Mouse (Mus musculus) MEL (cell line): Measurements from ENCODE around the gene Grn. TPM values are rescaled to one million over a fixed set of nuclear protein-coding genes. Genes with fewer than 3 reads are reported as not detected.

Experiments
- DNase-seq: peaks from one replicate; pipeline ENCODE4 v3.0.0; 2011; ENCODE audit warnings: low read depth, low spot score
- H3K27ac ChIP-seq: 2 replicates; pipeline ENCODE4 v1.5.1; 2012; ENCODE audit warnings: low read depth, mild to moderate bottlenecking, control low read depth, low read length, moderate library complexity; ENCODE audit not compliant: control insufficient read depth
- H3K27me3 ChIP-seq, 2 experiments: fragments of 150-350 bp in 1 of 2; sonication (generic) in 1 of 2; 2 replicates each; pipeline ENCODE4 v1.6.1; 2012; ENCODE audit warnings: low read length in 2 of 2, mild to moderate bottlenecking in 2 of 2, improper control_type of control experiment in 1 of 2, moderate library complexity in 1 of 2; ENCODE audit not compliant: insufficient read depth in 2 of 2, control insufficient read depth in 1 of 2
- H3K36me3 ChIP-seq, 2 experiments: 2 replicates each; pipeline ENCODE4 v1.6.1; 2012 to 2014; ENCODE audit warnings: low read length in 2 of 2, improper control_type of control experiment in 1 of 2, inconsistent platforms in 1 of 2, mild to moderate bottlenecking in 1 of 2; ENCODE audit not compliant: insufficient read depth in 2 of 2, control insufficient read depth in 1 of 2
- H3K4me1 ChIP-seq, 2 experiments: fragments of 150-350 bp in 1 of 2; sonication (generic) in 1 of 2; 2 replicates each; pipeline ENCODE4 v1.6.1; 2012; ENCODE audit warnings: low read length in 2 of 2, improper control_type of control experiment in 1 of 2, mild to moderate bottlenecking in 1 of 2; ENCODE audit not compliant: insufficient read depth in 2 of 2, control insufficient read depth in 1 of 2
- H3K4me3 ChIP-seq, 2 experiments: fragments of 150-350 bp in 1 of 2; sonication (generic) in 1 of 2; 2 replicates each; pipeline ENCODE4 v1.5.1; 2012; ENCODE audit warnings: low read depth in 2 of 2, low read length in 2 of 2, mild to moderate bottlenecking in 2 of 2, moderate library complexity in 2 of 2, control low read depth in 1 of 2, improper control_type of control experiment in 1 of 2; ENCODE audit not compliant: control insufficient read depth in 1 of 2, insufficient read depth in 1 of 2
- H3K79me2 ChIP-seq: 2 replicates; pipeline ENCODE4 v1.6.1; 2012; ENCODE audit warnings: mild to moderate bottlenecking, low read length, moderate library complexity; ENCODE audit not compliant: control insufficient read depth, poor library complexity, insufficient read depth
- H3K9ac ChIP-seq: 2 replicates; pipeline ENCODE4 v1.6.1; 2012; ENCODE audit warnings: low read depth, mild to moderate bottlenecking, control low read depth, low read length, moderate library complexity; ENCODE audit not compliant: control insufficient read depth, poor library complexity, severe bottlenecking
- H3K9me3 ChIP-seq: fragments of 150-350 bp; sonication (generic); replicated peaks from 2 replicates; pipeline ENCODE4 v1.6.1; 2012; ENCODE audit warnings: mild to moderate bottlenecking, low read length, improper control_type of control experiment, moderate library complexity; ENCODE audit not compliant: insufficient read depth
- BHLHE40 ChIP-seq: IDR thresholded peaks from 2 replicates; pipeline ENCODE4 v1.6.1; 2012; ENCODE audit warnings: low read depth, mild to moderate bottlenecking, inconsistent platforms, low read length, improper control_type of control experiment, borderline replicate concordance
- CHD1 ChIP-seq: IDR thresholded peaks from 2 replicates; pipeline ENCODE4 v1.6.1; 2012; ENCODE audit warnings: low read depth, mild to moderate bottlenecking, inconsistent platforms, low read length, improper control_type of control experiment
- CHD2 ChIP-seq: IDR thresholded peaks from 2 replicates; pipeline ENCODE4 v1.6.1; 2011; ENCODE audit warnings: low read length, improper control_type of control experiment
- E2F4 ChIP-seq: IDR thresholded peaks from 2 replicates; pipeline ENCODE4 v1.6.1; 2011; ENCODE audit warnings: low read depth, low read length, improper control_type of control experiment, borderline replicate concordance
- ETS1 ChIP-seq: IDR thresholded peaks from 2 replicates; pipeline ENCODE4 v1.6.1; 2012; ENCODE audit warnings: low read depth, mild to moderate bottlenecking, inconsistent platforms, low read length, improper control_type of control experiment, moderate library complexity
- GABPA ChIP-seq: IDR thresholded peaks from 2 replicates; pipeline ENCODE4 v1.6.1; 2012; ENCODE audit warnings: low read depth, mild to moderate bottlenecking, inconsistent platforms, low read length, improper control_type of control experiment, moderate library complexity
- GATA1 ChIP-seq: IDR thresholded peaks from 2 replicates; pipeline ENCODE4 v1.6.1; 2011; ENCODE audit warnings: low read depth, low read length, improper control_type of control experiment
- HCFC1 ChIP-seq: IDR thresholded peaks from 2 replicates; pipeline ENCODE4 v1.6.1; 2012; ENCODE audit warnings: low read depth, mild to moderate bottlenecking, inconsistent platforms, low read length, improper control_type of control experiment, moderate library complexity
- JUND ChIP-seq: IDR thresholded peaks from 2 replicates; pipeline ENCODE4 v1.6.1; 2011; ENCODE audit warnings: low read depth, mild to moderate bottlenecking, improper control_type of control experiment, low read length
- KAT2A ChIP-seq: conservative IDR thresholded peaks from 2 replicates; pipeline ENCODE4 v1.6.1; 2012; ENCODE audit warnings: low read depth, low read length, improper control_type of control experiment, inconsistent platforms
- MAFK ChIP-seq: IDR thresholded peaks from 2 replicates; pipeline ENCODE4 v1.6.1; 2011; ENCODE audit warnings: low read depth, mild to moderate bottlenecking, low read length, improper control_type of control experiment, borderline replicate concordance
- MAX ChIP-seq: IDR thresholded peaks from 2 replicates; pipeline ENCODE4 v1.6.1; 2011; ENCODE audit warnings: low read length, improper control_type of control experiment
- MAZ ChIP-seq: IDR thresholded peaks from 2 replicates; pipeline ENCODE4 v1.6.1; 2012; ENCODE audit warnings: low read depth, mild to moderate bottlenecking, inconsistent platforms, low read length, improper control_type of control experiment
- MEF2A ChIP-seq: IDR thresholded peaks from 2 replicates; pipeline ENCODE4 v1.6.1; 2014; ENCODE audit warnings: low read depth, mild to moderate bottlenecking, inconsistent platforms, low read length, improper control_type of control experiment; ENCODE audit not compliant: poor library complexity, insufficient replicate concordance, severe bottlenecking; ENCODE audit errors: extremely low read depth
- MXI1 ChIP-seq: IDR thresholded peaks from 2 replicates; pipeline ENCODE4 v1.6.1; 2011; ENCODE audit warnings: mild to moderate bottlenecking, low read depth, low read length, improper control_type of control experiment
- MYB ChIP-seq: IDR thresholded peaks from 2 replicates; pipeline ENCODE4 v1.6.1; 2011; ENCODE audit warnings: mild to moderate bottlenecking, low read depth, low read length, improper control_type of control experiment
- NRF1 ChIP-seq: IDR thresholded peaks from 2 replicates; pipeline ENCODE4 v1.6.1; 2014; ENCODE audit warnings: low read depth, mild to moderate bottlenecking, inconsistent platforms, low read length, improper control_type of control experiment, moderate library complexity; ENCODE audit not compliant: poor library complexity, insufficient read depth, severe bottlenecking
- POLR2A ChIP-seq, 2 experiments: IDR thresholded peaks; 2 replicates each; pipeline ENCODE4 v1.6.1; 2011 to 2012; ENCODE audit warnings: low read length in 2 of 2, mild to moderate bottlenecking in 2 of 2, control low read depth in 1 of 2, improper control_type of control experiment in 1 of 2, low read depth in 1 of 2, moderate library complexity in 1 of 2; ENCODE audit not compliant: control insufficient read depth in 1 of 2, insufficient read depth in 1 of 2, poor library complexity in 1 of 2
- POLR2AphosphoS2 ChIP-seq: IDR thresholded peaks from 2 replicates; pipeline ENCODE4 v1.6.1; 2011; ENCODE audit warnings: low read length, improper control_type of control experiment
- SMC3 ChIP-seq: IDR thresholded peaks from 2 replicates; pipeline ENCODE4 v1.6.1; 2011; ENCODE audit warnings: low read depth, low read length, improper control_type of control experiment
- TAL1 ChIP-seq: IDR thresholded peaks from 2 replicates; pipeline ENCODE4 v1.6.1; 2012; ENCODE audit warnings: mild to moderate bottlenecking, inconsistent platforms, low read length, moderate library complexity, mixed read lengths
- TBP ChIP-seq: IDR thresholded peaks from 2 replicates; pipeline ENCODE4 v1.8.0; 2011; ENCODE audit warnings: low read depth, low read length, improper control_type of control experiment
- UBTF ChIP-seq: IDR thresholded peaks from 2 replicates; pipeline ENCODE4 v1.6.1; 2012; ENCODE audit warnings: low read depth, mild to moderate bottlenecking, inconsistent platforms, low read length, improper control_type of control experiment, moderate library complexity, borderline replicate concordance; ENCODE audit not compliant: insufficient read depth
- ZC3H11A ChIP-seq: IDR thresholded peaks from 2 replicates; pipeline ENCODE4 v1.6.1; 2012; ENCODE audit warnings: low read depth, mild to moderate bottlenecking, inconsistent platforms, low read length, improper control_type of control experiment
- ZKSCAN1 ChIP-seq: IDR thresholded peaks from 2 replicates; pipeline ENCODE4 v1.6.1; 2012; ENCODE audit warnings: low read depth, mild to moderate bottlenecking, inconsistent platforms, low read length, improper control_type of control experiment, moderate library complexity
- ZMIZ1 ChIP-seq: IDR thresholded peaks from 2 replicates; pipeline ENCODE4 v1.6.1; 2012; ENCODE audit warnings: low read depth, mild to moderate bottlenecking, inconsistent platforms, low read length, improper control_type of control experiment, moderate library complexity
- polyA plus RNA-seq, 2 experiments: library from polyadenylated mRNA; stranded (reverse) in 1 of 2; unstranded in 1 of 2; fragments of >175 nt in 1 of 2; fragments of >200 nt in 1 of 2; gene quantifications; 2 replicates each; pipeline versions ENCODE4 v1.2.1 to v1.2.4; 2012; ENCODE audit warnings: low replicate concordance in 2 of 2, low read depth in 1 of 2; ENCODE audit not compliant: insufficient read length in 2 of 2, insufficient read depth in 1 of 2, missing spikeins in 1 of 2
- total RNA-seq: library from RNA; depleted of rRNA; stranded (reverse); fragments of 300-350 nt; gene quantifications from 2 replicates; pipeline ENCODE4 v1.2.3, GENCODE M21; 2012

The Grn gene
- total and polyA plus RNA-seq, 3 experiments, result 14.7 to 42.1 TPM; not detected in 1

DNA sequence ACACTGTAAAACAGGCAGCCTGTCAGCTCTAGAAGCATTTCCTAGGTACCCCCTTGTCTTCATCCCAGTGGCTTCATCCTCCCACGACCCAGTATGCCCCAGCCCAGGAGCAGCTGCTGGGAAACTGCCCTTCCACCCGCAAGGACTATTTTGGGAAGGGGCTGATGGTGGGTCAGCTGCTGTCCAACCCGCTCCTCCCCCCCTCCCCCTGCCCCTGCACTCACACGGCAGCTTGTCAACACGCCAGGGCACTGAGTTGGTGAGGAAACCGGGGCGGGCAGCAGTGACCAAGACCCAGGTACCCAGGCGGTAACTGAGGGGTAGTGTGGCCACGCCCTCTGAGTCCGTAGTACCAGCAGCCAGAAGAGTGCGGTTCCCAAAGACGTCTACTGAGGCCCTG lies 13.6 kb downstream of the Grn start:
- Histone ChIP-seq H3K27ac (no peak overlapping the region), H3K9me3 (no peaks in the 10 kb centered on the region), H3K4me3 (no peak overlapping the region), H3K36me3 (peaks cover 0 to 5% of the 10 kb centered on the region in 2 experiments; a peak in 2 of 4 replicates), H3K9ac (no peak overlapping the region), H3K27me3 (peaks cover 0 to 1% of the 10 kb centered on the region in 2 experiments; a peak in 1 of 4 replicates), H3K79me2 (peaks cover 5% of the 10 kb centered on the region; the same call in 1 of the 2 replicates), H3K4me1 (peaks cover 4 to 21% of the 10 kb centered on the region in 2 experiments)
- no peak for DNase-seq
- TF ChIP-seq JUND (no peak), POLR2AphosphoS2 (no peak), NRF1 (no peak), MAX (no peak), SMC3 (no peak), UBTF (no peak), GABPA (no peak), POLR2A (IDR thresholded peaks at IDR 0.05; ENCODE audit: control insufficient read depth in 1 of 2, insufficient read depth in 1 of 2, low read depth in 1 of 2, low read length in 2 of 2, poor library complexity in 1 of 2) (no peak), MYB (no peak), MAZ (no peak), KAT2A (no peak), ZKSCAN1 (no peak), GATA1 (no peak), TBP (no peak), TAL1 (no peak), MXI1 (no peak), HCFC1 (no peak)

DNA sequence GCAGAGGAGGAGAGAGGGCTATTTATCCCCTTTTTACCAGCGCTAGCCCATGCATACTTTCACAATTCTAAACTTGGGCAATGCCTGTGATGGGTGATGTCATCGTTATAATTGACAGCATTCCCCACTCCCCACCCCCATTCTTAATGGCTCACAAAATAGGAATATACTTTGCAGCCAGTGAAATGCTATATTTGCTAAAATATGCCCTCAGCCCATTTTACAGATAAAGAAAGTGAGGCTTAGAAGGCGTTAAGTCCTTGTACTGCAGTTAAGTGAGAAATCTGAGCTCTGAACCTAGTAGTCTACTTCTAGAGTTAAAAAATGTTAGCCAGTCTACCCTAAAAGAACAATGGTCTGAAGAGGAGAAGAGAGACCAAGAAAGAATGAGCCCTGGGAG lies 14.2 kb downstream of the Grn start:
- TF ChIP-seq HCFC1, result no peak
- no peak for TF ChIP-seq ZC3H11A
- no peak for TF ChIP-seq CHD1
- no peak for TF ChIP-seq GABPA
- no peak for TF ChIP-seq GATA1
- TF ChIP-seq CHD2, result no peak
- no peak for TF ChIP-seq BHLHE40
- TF ChIP-seq JUND, result no peak
- no peak for TF ChIP-seq ZMIZ1
- no peak for TF ChIP-seq MXI1
- no peak for TF ChIP-seq ETS1
- TF ChIP-seq E2F4, result no peak
- TF ChIP-seq ZKSCAN1, result no peak
- no peak for TF ChIP-seq MAZ
- no peak for TF ChIP-seq MEF2A
- TF ChIP-seq SMC3, result no peak
- TF ChIP-seq MAFK, result no peak
- Histone ChIP-seq H3K79me2 (peaks cover 5% of the 10 kb centered on the region; the same call in 1 of the 2 replicates), H3K27me3 (peaks cover 1 to 6% of the 10 kb centered on the region in 2 experiments; a peak in 3 of 4 replicates), H3K9ac (no peak overlapping the region), H3K36me3 (peaks cover 0 to 5% of the 10 kb centered on the region in 2 experiments; a peak in 2 of 4 replicates), H3K27ac (no peak overlapping the region), H3K9me3 (no peaks in the 10 kb centered on the region), H3K4me1 (peaks cover 4 to 21% of the 10 kb centered on the region in 2 experiments), H3K4me3 (no peak overlapping the region)
- no peak for DNase-seq
